Mouse (Mus musculus) common myeloid progenitor, adult 5-6 weeks (primary cell): ENCODE measurements around the gene Hmgb3. TPM values are rescaled to one million over a fixed set of nuclear protein-coding genes. Genes with fewer than 3 reads are reported as not detected.
A peak's percentile ranks its signal among the peaks of the same experiment; 100 is the strongest.

ENCODE experiments used
- ATAC-seq: replicated peaks from 2 replicates; pipeline ENCODE4 v1.8.0; 2016; ENCODE audit warnings: low read depth, mild to moderate bottlenecking, moderate TSS enrichment, inconsistent platforms; ENCODE audit not compliant: poor library complexity, severe bottlenecking
- total RNA-seq: library from RNA; stranded (forward); fragments of 200-1000, 187-1606 nt; gene quantifications from 2 replicates; pipeline ENCODE4 v1.2.3, GENCODE M21; 2017

The Hmgb3 gene
- total RNA-seq, 1 experiment from 2014 or later: 362 TPM

GRCm38 (mm10) chrX:71573132-71573900 lies 17.6 kb downstream of the Hmgb3 start:
- ATAC-seq: no peak

GRCm38 (mm10) chrX:71575550-71575949 lies 19.8 kb downstream of the Hmgb3 start:
- no peak for ATAC-seq

GRCm38 (mm10) chrX:71589181-71589580 lies 33.5 kb downstream of the Hmgb3 start:
- no peak for ATAC-seq

GRCm38 (mm10) chrX:71601052-71601611 lies 45.4 kb downstream of the Hmgb3 start:
- peak; percentile 99 for ATAC-seq

Other genes with a start within 250 kb of the Hmgb3 start
- gene Mtmr1, start 191.2 kb upstream of the Hmgb3 start, total RNA-seq: 25.7 and 36.2 TPM in 2 replicates
- gene Cd99l2, start 63.1 kb upstream of the Hmgb3 start, total RNA-seq: 11.1 and 12.0 TPM in 2 replicates
- gene Gpr50, start 107.7 kb downstream of the Hmgb3 start, total RNA-seq: not detected in 2 replicates